Comparison of ENCODE assay signal across 8 mouse cellular contexts in genomic region chr5:106458477-106459119, GRCm38 (mm10). TPM values are rescaled to one million over a fixed set of nuclear protein-coding genes. Genes with fewer than 3 reads are reported as not detected.
A peak's percentile ranks its signal among the peaks of the same experiment; 100 is the strongest.
DNase-seq lines count a peak whose midpoint lies in the region; ATAC-seq and TF ChIP-seq lines count a peak whose summit lies in the region.

No protein-coding gene starts in this region.

- H3K4me2 ChIP-seq in lung, postnatal 0 days (replicated peaks; ENCODE audit: low read depth, low read length), result peak overlapping the region; percentile 78
- peak overlapping the region; percentile 79 for H3K4me2 ChIP-seq in heart, postnatal 0 days (ENCODE audit: low read depth, low read length)

- no peaks in the 10 kb centered on the region for H3K9me3 ChIP-seq in lung, postnatal 0 days (ENCODE audit: low read length)
- no peaks in the 10 kb centered on the region for H3K9me3 ChIP-seq in heart, postnatal 0 days (replicated peaks; ENCODE audit: control insufficient read depth, low read length)
- H3K9me3 ChIP-seq in midbrain, embryonic 10.5 days (replicated peaks), result no peaks in the 10 kb centered on the region

- H3K4me1 ChIP-seq in lung, postnatal 0 days (ENCODE audit: insufficient read depth, low read depth, low read length), result peaks cover 9% of the 10 kb centered on the region; the same call in 1 of the 2 replicates
- H3K4me1 ChIP-seq in heart, postnatal 0 days (ENCODE audit: control insufficient read depth, insufficient read depth), result peaks cover 7% of the 10 kb centered on the region; the same call in 1 of the 2 replicates
- H3K4me1 ChIP-seq in midbrain, embryonic 10.5 days, result peaks cover 71% of the 10 kb centered on the region

- WGBS in lung, postnatal 0 days, result under 1% methylated on average over 42 of the region's 68 CpGs
- WGBS in heart, postnatal 0 days, result 0% methylated on average over 43 of the region's 68 CpGs
- WGBS in midbrain, embryonic 10.5 days, result under 1% methylated on average over 62 of the region's 68 CpGs

- H3K9ac ChIP-seq in lung, postnatal 0 days (replicated peaks; ENCODE audit: low read depth), result no peak overlapping the region
- H3K9ac ChIP-seq in heart, postnatal 0 days (replicated peaks; ENCODE audit: low read depth, low read length), result no peak overlapping the region

- no peak for DNase-seq in lung, postnatal 0 days (ENCODE audit: low spot score)
- DNase-seq in lung, postnatal 36 days, result no peak
- peak; percentile 94 to 95 for DNase-seq in cerebellum, postnatal 10 days
- DNase-seq in heart, postnatal 0 days (ENCODE audit: low spot score), result no peak
- DNase-seq in midbrain, embryonic 10.5 days (ENCODE audit: low spot score), result peak; percentile 86
- DNase-seq in T-cell, adult 2 months (ENCODE audit: low spot score), result no peak
- no peak for DNase-seq in frontal cortex, postnatal 14 days (ENCODE audit: low spot score in 2 of 2)
- no peak for DNase-seq in layer of hippocampus, adult 11-12 months (ENCODE audit: low spot score)

- no peak for TF ChIP-seq CTCF in lung, postnatal 0 days (IDR thresholded peaks at IDR 0.05)
- no peak for TF ChIP-seq CTCF in heart, postnatal 0 days (IDR thresholded peaks at IDR 0.05; ENCODE audit: low read depth)

- H3K4me3 ChIP-seq in lung, postnatal 0 days (ENCODE audit: low read depth, low read length), result peak overlapping the region; percentile 46
- peak overlapping the region; percentile 55 for H3K4me3 ChIP-seq in heart, postnatal 0 days (ENCODE audit: low read depth, low read length)
- H3K4me3 ChIP-seq in midbrain, embryonic 10.5 days, result peak overlapping the region; percentile 66

- no peak for TF ChIP-seq EP300 in lung, postnatal 0 days (IDR thresholded peaks at IDR 0.05)
- TF ChIP-seq EP300 in heart, postnatal 0 days (IDR thresholded peaks at IDR 0.05; ENCODE audit: low read depth), result no peak

- peak; percentile 44 for ATAC-seq in lung, postnatal 0 days
- peak; percentile 15; the same call in 1 of the 2 replicates for ATAC-seq in heart, postnatal 0 days (ENCODE audit: insufficient read depth, low read depth)

- peaks cover 95% of the 10 kb centered on the region for H3K27me3 ChIP-seq in lung, postnatal 0 days (replicated peaks; ENCODE audit: insufficient read depth, low read length)
- peaks cover 96% of the 10 kb centered on the region for H3K27me3 ChIP-seq in heart, postnatal 0 days (ENCODE audit: control insufficient read depth, insufficient read depth, low read length)
- H3K27me3 ChIP-seq in midbrain, embryonic 10.5 days (ENCODE audit: low read depth, poor library complexity, severe bottlenecking), result peaks cover 100% of the 10 kb centered on the region

- no peaks in the 10 kb centered on the region for H3K36me3 ChIP-seq in lung, postnatal 0 days (ENCODE audit: insufficient read depth, low read length)
- H3K36me3 ChIP-seq in heart, postnatal 0 days (replicated peaks; ENCODE audit: control insufficient read depth, insufficient read depth, low read length), result no peaks in the 10 kb centered on the region
- H3K36me3 ChIP-seq in midbrain, embryonic 10.5 days, result no peaks in the 10 kb centered on the region; the same call in 1 of the 2 replicates

- H3K27ac ChIP-seq in lung, postnatal 0 days (ENCODE audit: low read length), result no peak overlapping the region
- H3K27ac ChIP-seq in heart, postnatal 0 days (ENCODE audit: low read depth), result no peak overlapping the region
- peak overlapping the region; percentile 86 for H3K27ac ChIP-seq in midbrain, embryonic 10.5 days (replicated peaks)

RNA-seq across cellular contexts. Expression of gene Barhl2, which starts 0.6 kb away (rescaled TPM):
- not detected in 2 replicates for polyA plus RNA-seq in lung, postnatal 0 days (2015; fragmentation: Nextera tagmentation; extraction: Ambion mirVana)
- not detected in 2 replicates for total RNA-seq in heart, postnatal 0 days (2014; rRNA removed; ENCODE audit: low replicate concordance)
- polyA plus RNA-seq in heart, postnatal 0 days (2015; fragmentation: Nextera tagmentation; extraction: Ambion mirVana), result not detected in 2 replicates
- polyA plus RNA-seq in midbrain, embryonic 10.5 days (2016; fragmentation: Nextera tagmentation; extraction: Ambion mirVana), result 4.4 and 5.3 TPM in 2 replicates

Comparison
In these comparisons a context has a peak if more than half of its experiments do, and no peak if none do; other contexts are left out.
1. DNase-seq: peak in cerebellum, postnatal 10 days (2 of 2) and midbrain, embryonic 10.5 days (single experiment); none in lung, postnatal 0 days (single experiment), lung, postnatal 36 days (single experiment), heart, postnatal 0 days (single experiment), T-cell, adult 2 months (single experiment), frontal cortex, postnatal 14 days (0 of 2) and layer of hippocampus, adult 11-12 months (single experiment).
2. Peak in every context shown above with its lines, with median percentiles within 50 percentile points of each other: H3K4me3 ChIP-seq.